Mouse (Mus musculus): ENCODE measurements around the gene Dnajc13. TPM values are rescaled to one million over a fixed set of nuclear protein-coding genes. Genes with fewer than 3 reads are reported as not detected.

Gene Dnajc13
- polyA plus RNA-seq, 1 experiment from 2014 or later = 20.8 TPM

DNA sequence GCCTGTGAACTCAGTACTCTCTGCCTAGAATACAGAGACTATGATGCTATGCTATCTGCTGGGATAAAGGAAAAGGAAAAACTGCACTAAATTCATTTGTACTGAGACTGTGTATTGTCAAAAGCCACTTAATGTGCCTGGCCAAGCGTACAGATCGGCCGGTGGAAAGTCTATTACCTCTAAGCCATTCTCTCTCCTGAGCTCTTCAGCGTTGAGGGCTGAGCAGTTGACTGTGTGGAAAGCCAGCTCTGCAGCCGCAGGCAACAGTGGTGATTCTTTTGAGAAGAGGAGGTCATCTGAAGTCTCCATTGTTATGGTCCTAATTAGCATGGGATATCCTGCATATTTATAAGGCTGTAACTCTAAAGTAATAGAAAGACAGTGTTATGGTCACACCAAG, 80.4 kb downstream of the Dnajc13 start:
- no peak overlapping the region for H3K9ac ChIP-seq (ENCODE audit: low read depth, low read length)
- ATAC-seq (replicated peaks; ENCODE audit: low FRiP score, low read depth) (no peak), DNase-seq (ENCODE audit: low spot score) (no peak)
- H3K27me3 ChIP-seq (ENCODE audit: insufficient read depth, low read length) = no peaks in the 10 kb centered on the region
- H3K4me1 ChIP-seq (replicated peaks; ENCODE audit: insufficient read depth, low read length) = no peaks in the 10 kb centered on the region
- no peak overlapping the region for H3K27ac ChIP-seq
- 88% methylated on average over 5 of the region's 5 CpGs for WGBS
- TF ChIP-seq CTCF (IDR thresholded peaks at IDR 0.05; ENCODE audit: low read depth) = no peak
- no peaks in the 10 kb centered on the region for H3K9me3 ChIP-seq (replicated peaks; ENCODE audit: low read length)
- H3K36me3 ChIP-seq (ENCODE audit: insufficient read depth, low read length) = peaks cover 59% of the 10 kb centered on the region
- H3K4me2 ChIP-seq (ENCODE audit: low read length) = no peak overlapping the region
- no peak overlapping the region for H3K4me3 ChIP-seq (replicated peaks; ENCODE audit: low read depth, low read length)

DNA sequence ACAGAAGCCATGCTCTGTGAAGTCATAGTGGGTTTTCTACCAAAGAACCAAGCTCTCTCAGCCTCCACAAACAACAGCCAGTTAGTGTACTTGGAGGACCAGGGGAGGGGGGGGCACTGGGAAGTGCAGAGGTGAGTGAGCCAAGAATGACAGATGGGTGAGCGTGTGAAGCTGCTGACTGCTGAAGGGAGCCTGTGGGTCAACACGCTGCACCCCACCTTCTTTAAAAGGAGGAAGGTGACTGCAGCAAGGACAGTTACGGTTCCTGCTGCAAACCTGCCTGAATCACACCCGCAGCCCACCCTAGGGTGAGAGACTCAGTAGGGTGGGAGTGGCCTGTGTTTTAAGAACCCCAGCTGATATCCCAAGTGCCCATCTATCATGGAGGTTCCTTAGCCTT, 81.1 kb downstream of the Dnajc13 start:
- DNase-seq (ENCODE audit: low spot score) (no peak), ATAC-seq (replicated peaks; ENCODE audit: low FRiP score, low read depth) (no peak)
- Histone ChIP-seq H3K4me1 (replicated peaks; ENCODE audit: insufficient read depth, low read length) (no peaks in the 10 kb centered on the region), H3K27ac (no peak overlapping the region), H3K36me3 (ENCODE audit: insufficient read depth, low read length) (peaks cover 62% of the 10 kb centered on the region), H3K4me3 (replicated peaks; ENCODE audit: low read depth, low read length) (no peak overlapping the region), H3K9me3 (replicated peaks; ENCODE audit: low read length) (no peaks in the 10 kb centered on the region), H3K4me2 (ENCODE audit: low read length) (no peak overlapping the region), H3K27me3 (ENCODE audit: insufficient read depth, low read length) (no peaks in the 10 kb centered on the region), H3K9ac (ENCODE audit: low read depth, low read length) (no peak overlapping the region)
- TF ChIP-seq CTCF (IDR thresholded peaks at IDR 0.05; ENCODE audit: low read depth) = no peak
- 93% methylated on average over 4 of the region's 4 CpGs for WGBS

DNA sequence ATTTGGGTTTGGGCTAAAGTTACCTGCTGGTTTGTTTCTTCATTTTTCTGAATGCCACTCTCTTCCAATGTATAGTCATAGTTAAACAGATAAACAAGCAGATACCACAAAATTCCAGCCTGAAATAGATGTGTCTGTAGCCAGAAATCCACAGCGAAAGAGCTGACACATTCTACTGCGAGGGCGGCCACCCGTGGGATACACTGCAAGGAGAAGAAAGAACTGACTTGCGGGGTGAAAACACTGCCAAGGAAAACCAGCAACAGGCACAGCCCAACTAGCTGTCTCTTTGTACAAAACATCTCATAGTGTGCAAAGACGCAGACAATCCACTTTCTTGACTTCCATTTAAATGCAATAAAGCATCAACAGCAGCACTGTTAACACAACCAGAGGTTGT, 82.7 kb downstream of the Dnajc13 start:
- ATAC-seq (replicated peaks; ENCODE audit: low FRiP score, low read depth) (no peak), DNase-seq (ENCODE audit: low spot score) (no peak)
- no peaks in the 10 kb centered on the region for H3K4me1 ChIP-seq (replicated peaks; ENCODE audit: insufficient read depth, low read length)
- WGBS = 89% methylated on average over 6 of the region's 6 CpGs
- TF ChIP-seq CTCF (IDR thresholded peaks at IDR 0.05; ENCODE audit: low read depth) = no peak
- H3K36me3 ChIP-seq (ENCODE audit: insufficient read depth, low read length) = peaks cover 67% of the 10 kb centered on the region
- H3K9ac ChIP-seq (ENCODE audit: low read depth, low read length) = no peak overlapping the region
- no peak overlapping the region for H3K4me2 ChIP-seq (ENCODE audit: low read length)
- no peaks in the 10 kb centered on the region for H3K9me3 ChIP-seq (replicated peaks; ENCODE audit: low read length)
- H3K27me3 ChIP-seq (ENCODE audit: insufficient read depth, low read length) = no peaks in the 10 kb centered on the region
- H3K27ac ChIP-seq = no peak overlapping the region
- H3K4me3 ChIP-seq (replicated peaks; ENCODE audit: low read depth, low read length) = no peak overlapping the region

DNA sequence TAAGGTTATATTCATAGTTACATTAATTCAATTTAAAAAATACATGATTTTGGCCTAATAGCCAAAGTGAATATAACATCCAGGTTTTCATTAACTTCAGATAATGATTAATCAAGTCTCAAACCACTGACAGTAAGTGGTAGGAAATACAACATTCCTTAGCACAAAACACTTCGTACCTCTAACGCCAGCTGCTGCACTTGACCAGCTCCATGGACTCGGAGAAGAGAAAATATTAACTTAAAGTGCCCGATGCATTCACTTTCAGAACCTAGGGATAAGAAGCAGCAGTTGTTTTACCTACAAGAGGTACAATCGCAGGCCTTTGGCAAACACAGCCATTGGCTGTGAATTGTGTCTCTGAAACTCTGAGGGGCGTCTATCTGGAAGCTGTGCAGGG, 90.4 kb downstream of the Dnajc13 start:
- no peaks in the 10 kb centered on the region for H3K27me3 ChIP-seq (ENCODE audit: insufficient read depth, low read length)
- H3K9me3 ChIP-seq (replicated peaks; ENCODE audit: low read length) = no peaks in the 10 kb centered on the region
- H3K36me3 ChIP-seq (ENCODE audit: insufficient read depth, low read length) = peaks cover 60% of the 10 kb centered on the region
- H3K4me3 ChIP-seq (replicated peaks; ENCODE audit: low read depth, low read length) = no peak overlapping the region
- WGBS = 72% methylated on average over 6 of the region's 6 CpGs
- peak; percentile 26 for DNase-seq (ENCODE audit: low spot score)
- no peaks in the 10 kb centered on the region for H3K4me1 ChIP-seq (replicated peaks; ENCODE audit: insufficient read depth, low read length)
- no peak for TF ChIP-seq CTCF (IDR thresholded peaks at IDR 0.05; ENCODE audit: low read depth)
- H3K27ac ChIP-seq = peak overlapping the region; percentile 54
- no peak overlapping the region for H3K9ac ChIP-seq (ENCODE audit: low read depth, low read length)
- H3K4me2 ChIP-seq (ENCODE audit: low read length) = no peak overlapping the region
- peak; percentile 61 for ATAC-seq (replicated peaks; ENCODE audit: low FRiP score, low read depth)

DNA sequence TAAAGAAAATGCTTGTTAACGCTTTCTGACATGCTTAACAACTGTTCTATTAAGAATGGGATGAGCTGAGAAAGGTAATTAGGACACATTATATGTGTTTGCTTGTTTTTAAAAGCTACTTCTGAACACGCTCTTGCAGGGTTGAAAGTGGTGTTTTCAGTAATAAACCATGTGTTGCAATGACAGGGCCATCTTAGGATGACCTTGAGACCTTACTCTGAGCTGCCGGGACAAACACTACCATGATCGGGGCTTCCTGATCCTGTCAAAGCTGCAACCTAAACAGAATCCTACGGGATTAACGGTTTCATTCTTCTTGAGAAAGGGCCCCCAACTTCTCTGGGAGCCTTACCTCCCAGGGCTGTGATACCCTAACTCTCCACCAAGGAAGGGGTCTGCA, 91.1 kb downstream of the Dnajc13 start:
- Histone ChIP-seq H3K4me2 (ENCODE audit: low read length) (no peak overlapping the region), H3K4me3 (replicated peaks; ENCODE audit: low read depth, low read length) (no peak overlapping the region), H3K27me3 (ENCODE audit: insufficient read depth, low read length) (no peaks in the 10 kb centered on the region), H3K27ac (0 out of 2 replicates have a peak overlapping the region, but pooled peaks have one; percentile 37), H3K4me1 (replicated peaks; ENCODE audit: insufficient read depth, low read length) (no peaks in the 10 kb centered on the region), H3K9me3 (replicated peaks; ENCODE audit: low read length) (no peaks in the 10 kb centered on the region), H3K36me3 (ENCODE audit: insufficient read depth, low read length) (peaks cover 59% of the 10 kb centered on the region), H3K9ac (ENCODE audit: low read depth, low read length) (no peak overlapping the region)
- 76% methylated on average over 6 of the region's 6 CpGs for WGBS
- ATAC-seq (replicated peaks; ENCODE audit: low FRiP score, low read depth) (no peak), DNase-seq (ENCODE audit: low spot score) (no peak)
- no peak for TF ChIP-seq CTCF (IDR thresholded peaks at IDR 0.05; ENCODE audit: low read depth)

GRCm38 (mm10) chr9:104169986-104170385, 92.7 kb downstream of the Dnajc13 start:
- H3K4me2 ChIP-seq (ENCODE audit: low read length) = no peak overlapping the region
- H3K9ac ChIP-seq (ENCODE audit: low read depth, low read length) = no peak overlapping the region
- no peaks in the 10 kb centered on the region for H3K4me1 ChIP-seq (replicated peaks; ENCODE audit: insufficient read depth, low read length)
- 90% methylated on average over 10 of the region's 10 CpGs for WGBS
- H3K9me3 ChIP-seq (replicated peaks; ENCODE audit: low read length) = no peaks in the 10 kb centered on the region
- H3K27me3 ChIP-seq (ENCODE audit: insufficient read depth, low read length) = no peaks in the 10 kb centered on the region
- no peak for TF ChIP-seq CTCF (IDR thresholded peaks at IDR 0.05; ENCODE audit: low read depth)
- no peak overlapping the region for H3K27ac ChIP-seq
- peaks cover 63% of the 10 kb centered on the region for H3K36me3 ChIP-seq (ENCODE audit: insufficient read depth, low read length)
- no peak for ATAC-seq (replicated peaks; ENCODE audit: low FRiP score, low read depth)
- H3K4me3 ChIP-seq (replicated peaks; ENCODE audit: low read depth, low read length) = no peak overlapping the region
- DNase-seq (ENCODE audit: low spot score) = no peak

- ATAC-seq (replicated peaks; ENCODE audit: low FRiP score, low read depth) (no peak), DNase-seq (ENCODE audit: low spot score) (no peak)
- Histone ChIP-seq H3K9ac (ENCODE audit: low read depth, low read length) (no peak overlapping the region), H3K27ac (no peak overlapping the region), H3K4me3 (replicated peaks; ENCODE audit: low read depth, low read length) (no peak overlapping the region), H3K4me2 (ENCODE audit: low read length) (no peak overlapping the region), H3K9me3 (replicated peaks; ENCODE audit: low read length) (no peaks in the 10 kb centered on the region), H3K27me3 (ENCODE audit: insufficient read depth, low read length) (no peaks in the 10 kb centered on the region), H3K36me3 (ENCODE audit: insufficient read depth, low read length) (peaks cover 69% of the 10 kb centered on the region), H3K4me1 (replicated peaks; ENCODE audit: insufficient read depth, low read length) (no peaks in the 10 kb centered on the region)
- 89% methylated on average over 5 of the region's 5 CpGs for WGBS
- no peak for TF ChIP-seq CTCF (IDR thresholded peaks at IDR 0.05; ENCODE audit: low read depth)
Measured at GRCm38 (mm10) chr9:104165926-104166325, 96.8 kb downstream of the Dnajc13 start.
